Mouse (Mus musculus): ENCODE results near the gene Fgf12. TPM values are rescaled to one million over a fixed set of nuclear protein-coding genes. Genes with fewer than 3 reads are reported as not detected.

Gene Fgf12
- polyA plus RNA-seq, 1 experiment from 2014 or later: 21.6 TPM

DNA sequence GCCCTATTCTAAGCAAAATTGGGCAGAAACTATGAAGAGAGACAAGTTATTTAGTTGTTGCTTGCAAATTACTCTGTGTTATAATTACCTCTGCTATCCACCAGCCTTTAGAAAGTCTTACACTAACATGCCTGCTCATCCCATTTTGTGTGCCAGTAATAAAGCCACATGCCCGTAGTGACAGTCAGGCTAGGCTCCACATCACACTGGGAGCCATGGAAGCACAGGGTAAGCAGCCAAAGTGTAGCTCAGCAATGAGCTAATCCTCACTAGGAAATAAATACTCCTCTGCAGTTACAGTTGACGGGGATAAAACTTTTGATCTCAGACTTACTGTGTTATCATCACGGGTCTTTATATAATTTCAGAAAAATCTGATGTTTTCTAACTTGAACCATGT, 298.0 kb downstream of the Fgf12 start:
- H3K9me3 ChIP-seq (replicated peaks): no peaks in the 10 kb centered on the region
- H3K9ac ChIP-seq: no peak overlapping the region
- no peak overlapping the region for H3K4me3 ChIP-seq
- H3K36me3 ChIP-seq: no peaks in the 10 kb centered on the region
- no peak for ATAC-seq (replicated peaks; ENCODE audit: insufficient number of reproducible peaks, insufficient read depth, low FRiP score, low read depth)
- no peaks in the 10 kb centered on the region for H3K27me3 ChIP-seq
- H3K27ac ChIP-seq: no peak overlapping the region
- H3K4me2 ChIP-seq: no peak overlapping the region
- no peaks in the 10 kb centered on the region for H3K4me1 ChIP-seq (replicated peaks)
- WGBS: 67% methylated on average over 3 of the region's 3 CpGs

DNA sequence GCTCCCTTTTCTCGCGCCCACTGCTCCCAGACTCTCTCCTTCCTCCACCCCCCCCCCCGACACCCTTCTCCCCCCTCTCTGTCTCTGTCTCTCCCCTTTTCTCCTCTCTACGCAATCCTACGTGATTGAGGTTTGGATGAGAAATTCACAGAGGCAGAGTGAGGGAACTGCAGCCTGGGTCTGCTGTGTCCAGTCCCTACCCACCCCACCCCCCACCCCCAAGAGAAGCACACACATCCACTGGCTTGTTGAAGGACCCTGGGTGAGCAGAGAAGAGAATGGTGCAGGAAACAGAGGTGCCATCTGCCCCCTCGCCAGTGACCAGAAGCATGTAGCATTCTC, 305.8 kb downstream of the Fgf12 start:
- Histone ChIP-seq H3K27me3 (peaks cover 65% of the 10 kb centered on the region), H3K9ac (peak overlapping the region; percentile 52), H3K4me2 (peak overlapping the region; percentile 100), H3K4me1 (replicated peaks) (peaks cover 22% of the 10 kb centered on the region), H3K9me3 (replicated peaks) (no peaks in the 10 kb centered on the region), H3K4me3 (peak overlapping the region; percentile 70), H3K36me3 (no peaks in the 10 kb centered on the region), H3K27ac (no peak overlapping the region)
- no peak for ATAC-seq (replicated peaks; ENCODE audit: insufficient number of reproducible peaks, insufficient read depth, low FRiP score, low read depth)
- 1% methylated on average over 5 of the region's 6 CpGs for WGBS

DNA sequence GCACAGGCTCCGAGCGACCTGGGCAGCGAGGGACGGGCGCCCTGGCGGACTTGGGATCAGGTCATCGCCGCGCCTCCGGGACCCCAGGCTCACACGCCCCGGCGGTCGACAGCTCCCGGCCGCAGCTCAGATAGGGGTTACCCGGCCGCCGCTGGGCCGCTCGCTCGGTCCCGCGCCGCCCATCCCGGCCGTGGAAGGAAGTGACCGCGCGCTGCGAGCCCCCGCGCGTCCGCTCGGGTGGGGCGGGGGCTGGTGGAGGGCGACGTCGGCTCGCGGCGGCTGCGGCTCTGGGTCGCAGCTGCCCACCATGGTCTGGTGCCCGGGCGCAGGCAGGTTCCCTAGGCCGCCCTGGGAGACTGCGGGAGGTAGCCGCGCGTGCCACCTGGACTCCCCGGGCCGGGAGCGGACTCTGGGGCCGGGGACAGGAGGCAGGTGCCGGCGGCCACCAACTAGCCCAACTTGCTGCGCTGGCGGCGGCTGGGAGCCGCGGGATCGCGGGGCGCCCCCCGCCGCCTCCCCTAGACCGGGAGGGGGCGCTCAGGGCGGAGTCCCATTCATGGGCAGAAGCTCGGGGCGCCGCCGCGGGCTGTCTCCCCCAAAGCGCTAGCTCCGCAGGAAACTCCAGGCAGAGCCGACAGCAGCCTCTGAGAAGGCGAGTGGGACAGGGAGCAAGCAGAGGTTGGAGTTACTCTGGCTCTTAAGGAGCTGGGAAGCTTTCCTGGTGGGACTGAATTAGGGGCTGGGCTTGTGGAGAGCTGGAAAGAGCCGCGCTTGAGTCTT, 306.3 kb downstream of the Fgf12 start:
- H3K9me3 ChIP-seq (replicated peaks): no peaks in the 10 kb centered on the region
- WGBS: under 1% methylated on average over 82 of the region's 82 CpGs
- H3K9ac ChIP-seq: peak overlapping the region; percentile 52
- peak overlapping the region; percentile 70 for H3K4me3 ChIP-seq
- H3K36me3 ChIP-seq: no peaks in the 10 kb centered on the region
- H3K4me1 ChIP-seq (replicated peaks): peaks cover 22% of the 10 kb centered on the region
- H3K4me2 ChIP-seq: peak overlapping the region; percentile 100
- ATAC-seq (replicated peaks; ENCODE audit: insufficient number of reproducible peaks, insufficient read depth, low FRiP score, low read depth): peak; percentile 67
- H3K27ac ChIP-seq: no peak overlapping the region
- peaks cover 66% of the 10 kb centered on the region for H3K27me3 ChIP-seq

DNA sequence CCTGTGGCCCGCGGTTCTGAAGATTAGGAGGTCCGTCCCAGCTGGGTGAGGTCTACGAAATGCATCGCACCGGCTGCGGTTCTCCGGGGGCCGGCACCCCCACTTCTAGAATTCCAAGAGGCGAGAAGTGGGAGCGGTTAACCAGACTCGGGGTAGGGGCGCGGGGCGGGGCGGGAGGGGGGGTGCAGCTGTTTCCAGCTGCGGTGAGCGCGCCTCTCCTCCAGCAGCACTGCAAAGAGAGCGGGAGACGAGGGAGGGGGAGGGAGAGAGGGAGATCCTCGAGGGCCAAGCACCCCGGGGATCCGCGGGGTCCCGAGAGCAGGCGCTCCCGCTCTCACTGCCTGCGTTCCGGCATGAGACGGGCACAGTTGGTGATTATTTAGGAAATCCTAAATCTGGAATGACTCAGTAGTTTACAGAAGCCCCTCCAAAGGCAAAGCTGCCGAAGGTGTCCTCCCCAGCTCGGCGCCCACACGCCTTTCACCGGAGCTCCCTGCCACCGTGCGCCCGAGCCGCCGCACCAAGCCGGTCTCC, 307.0 kb downstream of the Fgf12 start:
- no peak overlapping the region for H3K27ac ChIP-seq
- ATAC-seq (replicated peaks; ENCODE audit: insufficient number of reproducible peaks, insufficient read depth, low FRiP score, low read depth): no peak
- H3K4me3 ChIP-seq: peak overlapping the region; percentile 70
- H3K9ac ChIP-seq: peak overlapping the region; percentile 52
- H3K4me1 ChIP-seq (replicated peaks): peaks cover 22% of the 10 kb centered on the region
- WGBS: under 1% methylated on average over 39 of the region's 42 CpGs
- H3K27me3 ChIP-seq: peaks cover 66% of the 10 kb centered on the region
- no peaks in the 10 kb centered on the region for H3K9me3 ChIP-seq (replicated peaks)
- H3K36me3 ChIP-seq: no peaks in the 10 kb centered on the region
- peak overlapping the region; percentile 100 for H3K4me2 ChIP-seq

DNA sequence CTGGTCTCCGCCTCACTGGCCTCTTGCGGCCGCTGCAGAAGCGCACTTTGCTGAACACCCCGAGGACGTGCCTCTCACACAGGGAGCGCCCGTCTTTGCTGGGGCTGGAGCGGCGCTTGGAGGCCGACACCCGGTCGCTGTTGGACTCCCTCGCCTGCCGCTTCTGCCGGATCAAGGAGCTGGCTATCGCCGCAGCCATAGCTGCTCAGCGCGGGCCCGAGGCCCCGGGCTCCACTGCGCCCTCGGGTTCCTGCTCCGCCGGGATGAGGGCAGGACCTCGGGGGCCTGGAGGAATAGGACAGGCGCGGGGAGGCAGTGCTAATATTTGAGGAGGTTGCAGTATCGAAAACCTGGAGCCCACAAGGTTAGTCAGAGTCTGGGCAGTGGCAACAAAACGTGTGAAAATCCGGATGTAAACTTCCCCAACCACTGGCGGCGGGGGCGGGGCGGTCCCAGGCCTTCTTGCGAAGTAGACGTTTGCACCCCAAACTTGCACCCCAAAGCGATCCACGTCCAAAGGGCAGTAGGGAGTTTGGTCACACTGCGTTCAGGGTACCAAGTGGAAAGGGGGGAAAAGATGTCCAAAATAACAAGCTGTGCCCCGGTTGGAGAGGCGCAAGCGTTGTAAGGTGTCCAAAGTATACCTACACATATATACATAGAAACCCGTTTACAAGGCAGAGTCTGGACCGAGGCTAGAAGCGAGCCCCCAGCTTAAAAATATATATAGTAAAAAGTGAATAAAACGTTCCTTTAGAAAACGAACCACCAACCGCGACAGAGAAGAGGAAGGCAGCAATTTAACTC, 307.7 kb downstream of the Fgf12 start:
- Histone ChIP-seq H3K4me3 (peak overlapping the region; percentile 70), H3K9ac (peak overlapping the region; percentile 52; the same call in 1 of the 2 replicates), H3K9me3 (replicated peaks) (no peaks in the 10 kb centered on the region), H3K27ac (no peak overlapping the region), H3K36me3 (no peaks in the 10 kb centered on the region), H3K4me2 (peak overlapping the region; percentile 100), H3K4me1 (replicated peaks) (peaks cover 22% of the 10 kb centered on the region), H3K27me3 (peaks cover 66% of the 10 kb centered on the region)
- WGBS: 1% methylated on average over 51 of the region's 51 CpGs
- ATAC-seq (replicated peaks; ENCODE audit: insufficient number of reproducible peaks, insufficient read depth, low FRiP score, low read depth): no peak; the same call in 1 of the 2 replicates

DNA sequence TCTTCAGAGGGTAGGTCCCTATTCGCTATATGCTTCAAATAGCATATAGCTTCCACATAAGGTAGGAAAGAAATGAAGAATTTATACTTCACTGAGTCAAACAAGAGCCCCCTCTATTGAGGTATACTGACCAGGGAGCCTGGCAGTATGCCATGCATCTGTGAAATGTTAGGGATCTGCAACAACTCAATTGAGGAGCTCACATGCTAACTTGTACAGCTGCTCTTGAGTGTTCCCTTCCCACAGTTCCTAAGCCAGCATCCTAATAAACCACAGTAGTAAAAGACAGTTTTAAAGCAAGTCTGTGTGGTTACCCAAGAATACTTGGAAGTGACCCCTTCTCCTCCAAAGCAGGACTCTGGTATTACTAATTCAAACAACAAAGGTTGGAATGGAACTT, 331.3 kb downstream of the Fgf12 start:
- WGBS: 74% methylated on average over 1 of the region's 1 CpGs
- Histone ChIP-seq H3K27ac (no peak overlapping the region), H3K4me3 (no peak overlapping the region), H3K9me3 (replicated peaks) (no peaks in the 10 kb centered on the region), H3K4me1 (replicated peaks) (no peaks in the 10 kb centered on the region), H3K27me3 (no peaks in the 10 kb centered on the region), H3K36me3 (no peaks in the 10 kb centered on the region), H3K4me2 (no peak overlapping the region), H3K9ac (no peak overlapping the region)
- ATAC-seq (replicated peaks; ENCODE audit: insufficient number of reproducible peaks, insufficient read depth, low FRiP score, low read depth): no peak

DNA sequence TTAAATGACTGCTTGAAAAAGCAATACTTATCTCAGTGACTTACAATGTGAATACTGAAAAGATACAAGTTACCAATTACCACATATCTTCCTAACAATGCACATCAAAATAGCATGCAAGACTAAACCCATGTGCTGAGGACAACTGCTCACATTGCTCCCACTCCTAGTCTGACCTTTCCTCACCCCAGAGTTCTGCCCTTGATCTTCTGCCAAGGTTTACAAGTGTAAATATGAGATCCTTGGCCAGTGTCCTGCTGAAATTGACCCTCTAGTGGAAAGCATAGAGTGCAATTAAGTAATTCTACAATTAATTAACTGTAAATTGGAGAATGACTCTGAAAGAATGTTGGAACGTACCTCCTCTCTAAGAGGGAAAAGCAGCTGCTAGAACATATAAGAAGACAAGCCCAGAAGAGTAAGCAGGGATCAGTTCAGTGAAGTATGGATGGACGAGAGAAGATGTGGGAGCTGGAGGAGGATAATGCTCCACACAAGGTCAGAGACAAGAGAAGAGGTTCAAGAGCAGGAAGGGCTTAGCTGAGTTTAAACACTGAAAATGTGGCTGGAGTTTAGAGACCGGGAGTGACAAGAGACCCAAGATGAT, 333.1 kb downstream of the Fgf12 start:
- Histone ChIP-seq H3K9me3 (replicated peaks) (no peaks in the 10 kb centered on the region), H3K36me3 (no peaks in the 10 kb centered on the region), H3K4me3 (no peak overlapping the region), H3K9ac (no peak overlapping the region), H3K27me3 (no peaks in the 10 kb centered on the region), H3K4me1 (replicated peaks) (no peaks in the 10 kb centered on the region), H3K27ac (no peak overlapping the region), H3K4me2 (no peak overlapping the region)
- ATAC-seq (replicated peaks; ENCODE audit: insufficient number of reproducible peaks, insufficient read depth, low FRiP score, low read depth): no peak
- 64% methylated on average over 3 of the region's 3 CpGs for WGBS

DNA sequence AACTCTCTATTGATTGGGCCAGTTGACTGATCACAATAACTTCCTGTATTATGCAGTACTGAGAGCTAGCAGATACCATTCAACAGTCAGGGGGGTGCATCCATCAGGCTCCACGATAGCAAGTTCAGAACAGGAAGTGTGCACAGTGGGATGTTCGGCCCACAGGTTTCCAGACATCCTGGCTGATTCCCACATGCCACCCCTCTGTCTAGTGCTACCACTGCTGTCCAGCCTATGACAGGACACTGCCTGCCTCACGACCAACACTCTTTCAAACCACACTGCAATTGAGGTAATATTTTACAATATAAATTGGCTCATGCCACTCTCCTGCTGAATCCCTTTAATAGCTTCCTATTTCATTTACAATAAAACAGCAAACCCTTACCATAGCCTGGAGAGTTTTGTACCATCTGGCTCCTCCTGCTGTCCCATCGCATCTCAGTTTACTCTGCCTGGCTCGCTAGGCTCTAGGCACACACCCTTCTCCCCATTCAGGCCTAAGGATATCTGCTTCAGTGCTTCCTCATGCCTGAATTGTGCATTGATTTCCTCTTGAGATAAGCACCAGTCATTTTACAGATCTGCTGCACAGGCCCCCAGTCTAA, 341.6 kb downstream of the Fgf12 start:
- Histone ChIP-seq H3K27ac (no peak overlapping the region), H3K9ac (no peak overlapping the region), H3K27me3 (no peaks in the 10 kb centered on the region), H3K4me1 (replicated peaks) (no peaks in the 10 kb centered on the region), H3K9me3 (replicated peaks) (no peaks in the 10 kb centered on the region), H3K4me3 (no peak overlapping the region), H3K36me3 (no peaks in the 10 kb centered on the region), H3K4me2 (no peak overlapping the region)
- no peak for ATAC-seq (replicated peaks; ENCODE audit: insufficient number of reproducible peaks, insufficient read depth, low FRiP score, low read depth)
- WGBS: 61% methylated on average over 5 of the region's 5 CpGs

DNA sequence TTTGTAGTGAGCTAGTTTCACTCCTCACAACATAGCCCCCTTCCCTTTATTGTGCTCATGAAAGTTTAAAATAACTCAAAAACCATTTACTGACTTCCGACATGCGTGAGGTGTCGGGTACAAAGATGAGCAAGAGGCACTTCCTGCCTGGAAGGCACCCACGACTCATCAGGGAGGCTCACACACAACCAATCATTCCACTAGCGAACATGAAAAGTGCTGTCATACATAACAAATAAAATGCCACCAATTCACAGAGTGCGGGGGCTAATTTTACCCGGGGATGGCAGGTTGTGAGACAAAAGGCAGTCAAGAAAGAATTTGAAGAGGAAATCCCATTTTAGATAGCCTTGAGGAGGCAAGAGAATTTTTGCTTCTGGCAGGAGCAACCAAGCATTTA, 344.6 kb downstream of the Fgf12 start:
- Histone ChIP-seq H3K4me1 (replicated peaks) (no peaks in the 10 kb centered on the region), H3K36me3 (no peaks in the 10 kb centered on the region), H3K4me3 (no peak overlapping the region), H3K27ac (no peak overlapping the region), H3K4me2 (no peak overlapping the region), H3K9ac (no peak overlapping the region), H3K9me3 (replicated peaks) (no peaks in the 10 kb centered on the region), H3K27me3 (no peaks in the 10 kb centered on the region)
- 58% methylated on average over 7 of the region's 7 CpGs for WGBS
- ATAC-seq (replicated peaks; ENCODE audit: insufficient number of reproducible peaks, insufficient read depth, low FRiP score, low read depth): no peak

DNA sequence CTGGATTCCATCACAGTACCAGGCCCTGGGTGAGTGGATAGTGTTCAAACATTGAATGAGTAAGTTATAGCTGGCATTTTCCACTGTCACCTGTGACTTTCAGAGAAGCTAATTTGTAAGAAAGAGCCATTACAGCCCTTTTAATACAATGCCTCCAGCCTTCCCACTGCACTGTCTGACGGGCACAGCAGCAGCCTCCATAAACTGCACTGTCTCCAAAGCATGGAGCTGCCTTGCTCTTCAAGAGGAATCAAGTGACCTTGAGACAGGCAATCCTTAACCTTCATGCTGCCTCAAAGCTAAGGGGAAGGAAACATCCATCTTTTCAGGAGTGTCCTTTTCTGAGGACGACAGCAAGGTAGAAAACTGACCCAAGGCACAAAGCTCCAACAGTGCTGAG, 345.0 kb downstream of the Fgf12 start:
- ATAC-seq (replicated peaks; ENCODE audit: insufficient number of reproducible peaks, insufficient read depth, low FRiP score, low read depth): no peak
- H3K4me2 ChIP-seq: no peak overlapping the region
- no peaks in the 10 kb centered on the region for H3K4me1 ChIP-seq (replicated peaks)
- no peaks in the 10 kb centered on the region for H3K36me3 ChIP-seq
- no peak overlapping the region for H3K9ac ChIP-seq
- H3K9me3 ChIP-seq (replicated peaks): no peaks in the 10 kb centered on the region
- no peak overlapping the region for H3K27ac ChIP-seq
- no peak overlapping the region for H3K4me3 ChIP-seq
- 60% methylated on average over 2 of the region's 2 CpGs for WGBS
- no peaks in the 10 kb centered on the region for H3K27me3 ChIP-seq

DNA sequence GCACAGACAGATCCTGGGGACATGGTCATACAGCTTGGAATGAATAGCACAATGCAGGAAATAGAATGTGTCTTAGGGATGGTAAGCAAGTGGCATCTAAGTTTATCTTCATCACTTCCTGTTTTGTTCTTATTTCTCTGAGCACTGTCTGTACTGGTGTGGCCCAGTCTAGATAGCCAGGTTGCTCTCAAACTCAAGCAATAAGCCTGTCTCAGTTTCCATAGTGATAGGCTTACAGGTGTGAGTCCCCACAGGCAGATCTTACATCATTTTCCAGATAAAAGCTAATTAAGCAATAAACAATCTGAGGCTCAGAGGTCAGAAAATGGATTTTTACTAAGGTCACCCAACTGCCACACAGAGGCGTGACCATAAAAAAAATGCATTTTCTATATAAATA, 348.7 kb downstream of the Fgf12 start:
- H3K4me1 ChIP-seq (replicated peaks): no peaks in the 10 kb centered on the region
- H3K4me3 ChIP-seq: no peak overlapping the region

More for the DNA sequence above, 348.7 kb downstream of the Fgf12 start:
- Histone ChIP-seq H3K4me2 (no peak overlapping the region), H3K9me3 (replicated peaks) (no peaks in the 10 kb centered on the region), H3K36me3 (no peaks in the 10 kb centered on the region), H3K27me3 (no peaks in the 10 kb centered on the region), H3K27ac (no peak overlapping the region), H3K9ac (no peak overlapping the region)
- ATAC-seq (replicated peaks; ENCODE audit: insufficient number of reproducible peaks, insufficient read depth, low FRiP score, low read depth): no peak
- 73% methylated on average over 1 of the region's 1 CpGs for WGBS
